Mouse (Mus musculus): ENCODE data around the gene Magt1.
"Not testable (repeated sequence)": the region's sequence is repeated elsewhere in the genome, so short reads cannot be mapped to it uniquely, and the experiment has no call there.

The Magt1 gene

DNA sequence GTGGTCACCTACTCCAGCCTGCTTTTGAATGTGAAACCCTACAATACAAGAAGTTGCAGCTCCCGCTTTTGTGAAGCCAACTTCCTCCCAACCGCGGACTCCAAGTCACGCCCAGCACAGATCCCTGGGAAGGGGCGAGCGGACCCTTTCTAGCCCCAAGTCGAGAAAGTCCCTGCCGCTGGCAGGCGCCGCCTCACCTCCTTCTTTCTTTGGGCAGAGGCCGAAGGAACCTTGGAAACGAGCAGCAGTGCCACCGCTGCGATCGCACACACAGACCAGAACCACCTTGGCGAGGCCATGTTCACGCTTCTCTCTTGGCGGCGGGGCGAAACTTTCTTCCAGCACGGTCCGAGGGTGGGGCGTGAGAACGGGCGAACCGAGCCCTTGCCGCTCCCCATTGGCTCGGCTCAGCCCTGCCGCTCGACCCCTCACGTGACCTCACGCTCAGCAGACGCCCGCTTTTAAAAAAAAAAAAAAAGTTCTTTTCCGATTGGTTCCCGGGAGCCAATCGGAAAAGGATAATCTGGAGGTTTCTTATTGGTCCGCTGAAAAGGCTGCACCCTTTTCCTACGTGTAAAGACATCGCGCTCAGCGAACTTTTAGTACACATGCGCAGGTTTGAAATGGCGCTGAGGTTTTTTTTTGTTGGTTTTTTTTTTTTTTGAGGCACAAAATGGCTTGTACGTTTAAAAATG, at the start of gene Magt1:
TSS of gene Magt1 (minus strand) at position 442 of the 695 bp plus-strand sequence.
- DNase-seq (ENCODE audit: low read depth) = peak; percentile 63

DNA sequence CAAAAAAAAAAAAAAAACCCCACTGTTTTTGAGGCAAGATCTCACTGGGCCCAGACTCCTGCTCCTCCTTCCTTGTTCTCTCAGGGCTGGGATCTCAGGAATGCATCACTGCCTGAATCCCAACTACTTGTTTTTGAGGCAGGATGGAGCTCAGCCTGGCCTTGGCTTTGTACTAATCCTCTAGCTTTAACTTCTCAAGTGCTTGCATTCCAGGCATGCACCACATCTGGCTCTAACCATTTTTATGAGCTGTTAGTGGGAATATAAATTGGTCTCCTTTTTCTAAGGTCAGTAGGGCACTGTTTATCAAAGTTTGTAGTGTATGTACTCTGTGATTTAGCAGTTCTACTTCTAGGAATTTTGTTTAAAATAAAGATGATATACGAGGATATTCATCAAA, 36.5 kb upstream of the Magt1 start:
- DNase-seq (ENCODE audit: low read depth) = no peak

DNA sequence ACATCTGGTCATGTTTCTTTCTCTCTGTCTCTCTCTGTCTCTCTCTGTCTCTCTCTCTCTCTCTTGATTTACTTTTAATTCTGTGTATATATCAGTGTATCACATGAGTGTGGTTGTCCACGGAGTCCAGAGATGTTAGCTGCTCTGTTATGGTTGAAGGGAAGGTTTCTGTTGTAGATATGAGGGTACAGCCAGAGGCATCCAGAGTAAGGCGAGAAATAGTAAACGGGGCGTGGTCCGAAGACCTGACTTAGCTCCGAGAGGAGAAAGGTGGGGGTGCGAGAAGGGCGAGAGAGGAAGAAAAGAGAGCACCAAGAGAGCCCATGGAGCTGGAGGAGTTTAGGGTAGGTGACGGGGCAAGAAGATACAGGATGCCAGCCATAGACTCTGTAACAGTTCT, 34.2 kb upstream of the Magt1 start:
- no peak for DNase-seq (ENCODE audit: low read depth)

DNA sequence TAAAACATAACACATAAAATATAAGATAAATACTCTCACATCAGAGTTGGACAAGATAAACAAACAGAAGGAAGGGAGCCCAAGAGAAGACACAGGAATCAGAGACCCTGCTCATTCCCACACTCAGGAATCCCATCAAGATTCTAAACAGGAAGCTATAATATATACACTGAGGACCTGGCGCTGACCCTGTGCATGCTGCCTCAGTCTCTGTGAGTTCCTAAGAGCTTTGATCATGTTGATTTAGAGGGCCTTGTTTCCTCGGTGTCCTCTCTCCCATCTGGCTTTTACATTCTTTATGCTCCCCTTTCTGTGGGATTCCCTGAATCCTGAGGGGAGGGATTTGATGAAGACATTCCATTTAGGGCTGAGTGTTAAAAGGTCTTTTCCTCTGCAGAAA, 33.7 kb upstream of the Magt1 start:
- DNase-seq (ENCODE audit: low read depth) = no peak

DNA sequence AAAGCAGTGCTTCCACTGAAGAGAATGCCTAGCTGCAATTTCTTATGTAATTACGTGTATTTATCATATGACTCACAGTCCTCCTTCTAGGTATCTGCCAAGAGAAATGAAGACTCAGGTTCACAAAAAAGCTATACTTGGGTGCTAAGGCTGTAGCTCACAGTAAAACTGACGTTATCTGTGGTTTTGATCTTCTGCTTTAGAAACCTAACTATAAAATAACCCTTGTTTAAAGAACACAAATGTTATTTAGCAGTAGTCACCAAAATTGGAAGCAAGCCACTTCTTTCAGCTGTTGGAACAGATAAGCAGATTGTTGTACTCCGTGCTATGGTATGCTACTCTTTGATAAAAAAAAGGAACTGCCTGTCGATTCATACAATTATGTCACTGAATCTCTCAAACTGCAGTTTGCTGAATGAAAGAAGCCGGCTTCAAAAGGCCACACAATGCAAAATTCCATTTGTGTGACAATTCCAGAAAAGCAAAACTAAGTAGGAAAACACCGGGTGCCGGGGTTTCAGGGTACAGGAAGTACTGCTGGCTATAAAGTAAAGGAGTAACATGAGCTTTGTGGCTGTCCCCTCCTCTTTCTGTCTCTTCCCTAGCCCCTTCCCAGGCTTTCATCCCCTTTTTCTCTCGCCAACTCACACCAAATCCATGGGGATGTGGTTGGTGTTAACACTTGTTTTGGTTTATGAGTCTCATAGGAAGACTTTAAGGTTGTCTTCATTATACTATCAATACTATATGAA, 32.3 kb upstream of the Magt1 start:
- peak; percentile 44 for DNase-seq (ENCODE audit: low read depth)

DNA sequence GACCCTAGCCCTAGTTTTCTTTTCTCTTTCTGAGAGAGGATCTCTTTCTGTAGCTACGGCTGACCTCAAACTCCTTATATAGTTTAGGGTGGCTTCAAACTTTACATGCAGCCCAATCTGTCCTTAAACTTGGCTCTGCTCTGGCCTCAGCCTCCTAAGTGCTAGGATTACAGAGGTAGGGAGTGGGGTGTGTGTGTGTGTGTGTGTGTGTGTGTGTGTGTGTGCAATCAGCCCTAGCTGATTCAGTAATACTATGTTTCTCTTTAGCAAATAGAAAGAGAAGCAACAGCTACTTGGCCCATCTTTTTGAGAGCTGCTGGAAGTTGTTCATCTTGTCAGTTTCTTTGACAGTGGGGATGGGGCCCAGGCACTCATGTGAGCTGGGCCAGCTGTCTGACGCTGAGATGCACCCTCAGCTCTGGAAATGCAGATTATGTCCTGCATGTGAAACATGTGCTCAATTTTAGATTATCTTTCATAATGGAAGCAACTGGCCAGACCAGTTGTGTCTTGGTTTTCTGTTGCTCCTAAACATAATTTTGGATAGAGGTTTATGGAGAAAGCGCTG, 25.6 kb upstream of the Magt1 start:
- DNase-seq (ENCODE audit: low read depth) = no peak

DNA sequence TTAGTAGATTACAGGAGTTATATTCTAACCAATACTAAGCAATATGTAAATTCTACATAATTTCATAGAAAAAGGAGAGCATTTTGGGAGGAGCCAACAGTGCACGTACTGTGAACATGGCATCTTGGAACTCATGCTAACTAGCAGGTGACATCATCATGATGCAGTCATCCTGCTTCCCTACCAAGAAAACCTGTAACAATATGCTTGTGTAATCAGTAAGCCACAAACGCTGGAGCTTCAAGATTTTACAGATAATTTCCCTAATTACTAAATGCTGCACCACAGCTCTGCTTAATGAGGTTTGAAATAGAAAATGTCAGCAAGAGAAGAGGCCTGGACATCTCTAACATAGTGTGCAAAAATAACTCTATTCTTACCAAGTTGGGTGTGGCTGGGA, 24.0 kb upstream of the Magt1 start:
- no peak for DNase-seq (ENCODE audit: low read depth)

DNA sequence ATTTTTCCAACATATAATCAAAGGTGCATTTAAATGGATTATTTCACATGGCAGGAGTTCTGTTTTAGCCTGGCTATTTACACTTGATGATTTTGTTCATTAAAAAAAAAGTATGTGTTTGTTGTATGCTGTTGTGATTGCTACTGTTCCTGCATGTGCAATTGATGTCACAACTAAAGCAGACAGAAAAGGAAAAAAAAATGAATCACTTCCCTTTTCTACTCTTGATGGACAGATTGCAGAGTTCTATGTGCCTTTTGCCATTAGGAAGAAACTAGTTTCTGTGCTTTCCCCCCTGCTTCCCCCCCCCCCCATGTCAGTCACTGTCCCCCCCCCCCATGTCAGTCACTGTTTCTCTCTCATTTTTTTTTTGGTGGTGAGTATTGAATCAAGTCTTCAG, 19.4 kb upstream of the Magt1 start:
- no peak for DNase-seq (ENCODE audit: low read depth)

DNA sequence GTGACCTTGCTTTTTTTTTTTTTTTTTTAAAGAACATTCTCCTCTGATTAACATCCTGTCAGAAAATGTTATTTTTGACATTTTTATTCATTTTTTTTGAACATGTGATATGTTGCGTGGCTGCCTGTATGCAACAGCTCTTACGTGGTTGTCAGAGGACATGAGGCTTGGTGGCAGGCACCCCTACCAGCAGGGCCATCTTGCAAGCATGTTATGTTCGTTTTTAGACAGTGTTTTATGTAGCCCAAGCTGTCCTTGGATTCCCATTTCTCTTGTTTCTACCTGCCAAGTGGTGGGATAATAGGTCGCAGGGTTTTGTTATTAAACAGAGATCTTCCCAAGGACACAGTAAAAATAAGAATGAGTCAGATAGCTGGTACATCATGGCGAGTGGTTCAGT, 18.5 kb upstream of the Magt1 start:
- no peak for DNase-seq (ENCODE audit: low read depth)

DNA sequence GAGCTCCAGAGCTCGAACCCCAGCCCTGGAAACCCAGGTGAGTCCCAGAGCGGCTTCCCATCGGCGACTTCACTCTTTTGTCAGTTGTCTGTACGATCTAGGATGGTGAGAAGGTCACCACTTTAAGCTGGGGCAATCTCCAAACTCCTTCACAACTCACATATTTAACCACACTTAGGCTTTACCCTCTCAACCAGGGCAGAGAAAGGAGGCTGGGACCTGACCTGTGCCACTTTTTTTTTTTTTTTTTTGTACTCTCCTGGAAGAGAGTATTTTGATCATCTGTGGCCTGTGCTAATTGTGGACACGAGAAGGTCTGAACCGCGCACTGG, 15.6 kb upstream of the Magt1 start:
- DNase-seq (ENCODE audit: low read depth) = no peak

DNA sequence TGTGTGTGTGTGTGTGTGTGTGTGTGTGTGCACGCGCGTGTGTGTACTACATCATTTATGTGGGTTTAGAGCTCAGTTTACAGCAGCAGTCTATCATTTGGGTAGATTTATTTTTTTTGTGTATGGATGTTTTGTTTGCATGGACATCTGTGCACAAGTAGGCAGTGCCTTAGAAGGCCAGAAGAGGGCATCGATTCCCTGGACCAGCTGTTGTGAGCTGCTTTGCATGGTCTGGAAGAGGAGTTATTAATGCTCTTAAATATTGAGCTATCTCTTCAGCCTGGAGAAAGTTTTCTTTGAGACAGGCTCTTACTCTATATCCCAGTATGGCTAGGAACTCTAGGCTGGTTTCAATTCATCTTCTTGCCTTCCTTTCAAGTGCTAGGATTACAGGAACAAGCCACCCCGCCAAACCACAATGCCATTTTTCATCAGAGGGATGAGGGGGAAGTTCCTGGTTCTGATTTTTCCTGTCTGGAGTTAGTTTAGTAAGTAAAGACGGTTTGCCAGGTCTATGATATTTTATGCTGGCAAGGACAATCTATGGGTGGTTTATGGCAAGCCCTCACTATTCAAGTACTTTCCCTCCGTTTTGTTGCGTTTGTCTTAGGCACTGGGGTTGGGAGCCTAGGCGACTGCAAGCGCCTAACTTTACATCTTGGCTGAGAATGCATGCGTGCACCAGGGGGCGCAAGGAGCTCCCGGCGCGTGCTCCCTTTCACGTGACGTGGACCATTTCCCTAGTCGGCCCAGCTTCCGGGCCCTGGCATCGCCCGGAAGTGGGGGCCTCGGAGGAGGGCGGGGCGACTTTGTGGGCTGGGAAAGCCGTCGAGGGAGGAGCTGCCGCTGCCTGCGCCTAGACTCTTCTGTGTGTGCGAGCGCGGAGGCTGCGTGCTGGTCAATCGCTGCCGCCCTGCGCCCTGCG, 15.0 kb upstream of the Magt1 start, which contains the start of gene Atp7a:
TSS of gene Atp7a (plus strand) at position 859 of the 925 bp plus-strand sequence.
- DNase-seq (ENCODE audit: low read depth) = peak; percentile 84

DNA sequence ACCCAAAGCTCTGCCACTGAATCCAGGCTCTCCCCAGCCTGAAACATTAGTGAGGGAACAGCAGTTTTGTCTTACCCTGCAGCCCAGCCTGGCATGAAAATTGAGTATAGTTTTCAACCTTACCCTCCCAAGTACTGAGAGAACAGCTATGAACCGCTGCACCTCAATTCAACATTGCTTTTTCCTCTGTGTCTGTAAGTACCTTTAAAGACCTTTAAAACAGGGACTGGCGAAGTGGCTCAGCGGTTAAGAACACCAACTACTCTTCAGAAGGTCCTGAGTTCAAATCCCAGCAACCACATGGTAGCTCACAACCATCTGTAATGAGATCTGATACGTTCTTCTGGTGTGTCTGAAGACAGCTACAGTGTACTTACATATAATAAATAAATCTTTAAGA, 5.8 kb upstream of the Magt1 start:
- no peak for DNase-seq (ENCODE audit: low read depth)

DNA sequence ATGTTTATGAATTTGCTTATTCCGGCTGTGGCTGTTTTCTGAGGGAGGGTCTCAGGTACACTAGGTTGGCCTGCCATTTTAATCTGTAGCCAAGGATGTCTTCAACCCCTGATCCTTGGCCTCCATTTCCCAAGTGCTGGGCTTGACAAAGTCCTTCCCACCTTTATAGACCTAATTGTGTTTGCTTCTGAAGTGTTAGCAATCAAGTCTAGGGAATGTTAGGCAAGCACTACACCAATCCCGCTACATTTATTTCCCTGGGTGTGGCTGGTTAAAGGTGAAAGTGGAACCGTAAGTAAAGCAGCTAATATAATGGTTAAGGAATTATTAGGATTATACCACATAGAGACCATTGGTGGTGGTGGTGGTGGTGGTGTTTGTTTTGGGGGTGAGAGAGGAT, 5.4 kb upstream of the Magt1 start:
- no peak for DNase-seq (ENCODE audit: low read depth)

DNA sequence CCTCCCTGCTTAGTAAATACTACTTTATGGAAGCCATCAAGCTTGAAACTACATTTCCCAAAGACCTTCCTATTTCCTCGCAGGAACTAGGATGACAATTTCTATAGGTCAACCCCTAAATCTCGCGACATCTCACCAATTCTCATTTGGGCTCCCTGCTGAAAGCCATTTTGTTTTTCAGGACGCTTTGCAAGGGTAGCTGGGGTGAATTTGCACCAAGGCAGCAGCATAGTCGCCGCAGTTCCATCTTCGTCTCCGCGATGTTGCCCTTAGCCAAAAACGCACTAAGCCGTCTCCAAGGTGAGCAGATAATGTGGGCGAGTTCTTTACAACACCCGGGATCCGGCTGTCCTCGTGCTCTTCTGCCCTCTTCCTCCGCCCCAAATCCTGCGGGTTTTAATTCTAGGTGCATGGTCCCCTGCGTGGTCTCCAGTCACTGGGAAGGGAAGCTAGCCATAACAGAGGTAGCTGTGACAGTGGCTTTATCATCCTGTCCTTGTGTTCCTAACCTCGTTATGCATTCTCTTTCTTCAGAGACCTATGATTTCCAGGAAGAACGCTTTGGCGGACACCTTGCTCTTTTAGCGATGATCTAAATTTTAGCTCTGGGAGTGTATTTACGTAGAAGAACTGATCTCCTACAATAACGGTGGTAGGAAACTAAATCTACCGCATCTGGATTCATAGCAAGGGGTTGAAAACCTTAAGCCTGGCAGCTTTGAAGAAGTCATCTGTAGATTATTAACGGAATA, 4.0 kb upstream of the Magt1 start, which contains the start of gene Cox7b:
TSS of gene Cox7b (plus strand) at position 130 of the 752 bp plus-strand sequence.
- DNase-seq (ENCODE audit: low read depth) = peak; percentile 84

DNA sequence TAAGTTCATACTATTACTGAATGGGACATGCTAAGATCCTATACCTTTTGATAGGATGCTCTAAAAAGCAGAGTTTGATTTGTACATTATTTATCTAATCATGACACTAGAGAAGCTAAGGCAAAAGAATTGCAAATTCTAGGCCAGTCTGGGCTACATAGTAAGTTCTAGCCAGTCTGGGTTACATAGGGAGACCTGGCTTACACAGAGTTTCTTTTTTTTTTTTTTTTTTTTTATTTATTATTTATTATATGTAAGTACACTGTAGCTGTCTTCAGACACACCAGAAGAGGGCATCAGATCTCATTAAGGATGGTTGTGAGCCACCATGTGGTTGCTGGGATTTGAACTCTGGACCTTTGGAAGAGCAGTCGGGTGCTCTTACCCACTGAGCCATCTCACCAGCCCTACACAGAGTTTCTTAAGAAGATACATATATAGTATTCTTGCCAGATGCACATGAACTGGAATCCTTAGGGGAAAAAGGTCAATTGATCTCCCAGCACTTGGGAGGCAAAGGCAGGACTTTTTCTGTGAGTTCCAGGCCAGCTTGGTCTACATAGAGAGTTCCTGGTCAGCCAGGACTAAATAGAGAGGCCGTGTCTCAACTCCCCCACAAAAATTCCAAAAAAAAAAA, 3.2 kb upstream of the Magt1 start:
- not testable (repeated sequence) for DNase-seq (ENCODE audit: low read depth)

DNA sequence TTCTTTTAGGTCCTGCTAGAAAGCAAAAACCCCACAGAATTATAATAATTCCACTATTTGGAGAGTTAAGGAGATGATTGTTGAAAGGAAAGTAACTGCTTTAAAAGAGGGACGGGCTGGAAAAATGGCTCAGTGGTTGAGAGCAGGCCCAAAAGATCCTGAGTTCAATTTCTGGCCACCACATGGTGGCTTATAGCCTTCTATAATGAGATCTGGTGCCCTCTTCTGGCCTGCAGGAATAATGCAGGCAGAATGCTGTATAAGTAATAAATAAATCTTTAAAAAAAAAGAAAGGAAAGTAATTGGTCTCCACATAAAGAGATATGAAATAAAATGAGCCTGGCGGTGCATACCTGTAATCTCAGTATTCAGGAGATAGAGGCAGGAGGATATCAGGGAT, 1.5 kb upstream of the Magt1 start:
- DNase-seq (ENCODE audit: low read depth) = no peak

DNA sequence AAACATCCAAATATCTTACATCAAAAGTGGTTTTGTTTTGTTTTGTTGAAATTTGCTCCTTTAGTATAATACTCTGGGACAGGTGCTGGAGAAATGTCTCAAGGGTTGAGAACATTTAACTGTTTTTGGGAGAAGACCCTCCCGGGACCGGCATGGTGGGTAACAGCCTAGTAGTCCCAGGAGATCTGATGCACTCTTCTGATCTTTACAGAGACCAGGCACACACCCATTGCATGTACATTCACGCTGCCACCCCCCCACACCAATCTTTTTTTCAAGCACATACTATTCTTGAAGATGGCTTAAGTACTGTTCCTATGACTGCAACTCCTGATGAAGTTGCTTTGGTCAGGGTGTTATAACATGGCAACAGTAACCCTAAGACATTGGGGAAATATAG, 853 bp upstream of the Magt1 start:
- no peak for DNase-seq (ENCODE audit: low read depth)

DNA sequence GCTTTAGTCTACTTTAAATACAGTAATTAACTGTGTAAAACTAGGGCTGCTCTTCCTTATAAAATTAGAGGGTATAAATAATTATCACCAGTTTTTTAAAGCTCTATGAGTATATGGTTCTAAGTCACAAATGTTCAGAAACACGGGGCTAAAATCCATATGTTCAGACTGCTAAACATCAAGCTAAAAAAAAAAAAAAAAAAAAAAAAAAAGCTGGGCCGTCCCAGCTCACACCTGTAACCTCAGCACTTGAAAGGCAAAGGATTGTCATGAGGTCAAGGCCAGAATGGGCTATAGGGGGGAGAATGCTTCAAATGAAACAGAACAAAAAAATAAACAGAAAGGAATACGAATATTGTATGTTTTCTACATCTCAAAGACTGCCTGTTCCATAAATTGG, 944 bp downstream of the Magt1 start:
- no peak for DNase-seq (ENCODE audit: low read depth)

DNA sequence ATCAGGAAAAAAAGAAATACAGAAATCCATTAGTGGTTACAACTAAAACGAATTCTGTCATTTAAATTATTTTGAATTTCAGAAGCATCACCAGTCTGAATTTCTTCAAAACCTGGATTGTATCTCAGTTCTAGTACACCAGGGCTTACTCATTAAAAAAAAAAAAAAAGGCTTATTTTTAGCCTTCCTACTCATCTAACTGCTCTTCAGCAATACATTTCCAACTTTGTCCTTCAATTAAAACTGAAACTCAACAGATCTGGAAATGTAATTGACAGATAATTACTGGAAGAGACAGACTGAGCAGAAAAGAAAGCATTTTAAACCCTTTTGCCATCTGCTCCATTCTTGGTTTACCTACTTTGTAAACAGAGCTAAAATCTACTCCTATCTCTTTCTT, 10.1 kb downstream of the Magt1 start:
- no peak for DNase-seq (ENCODE audit: low read depth)

DNA sequence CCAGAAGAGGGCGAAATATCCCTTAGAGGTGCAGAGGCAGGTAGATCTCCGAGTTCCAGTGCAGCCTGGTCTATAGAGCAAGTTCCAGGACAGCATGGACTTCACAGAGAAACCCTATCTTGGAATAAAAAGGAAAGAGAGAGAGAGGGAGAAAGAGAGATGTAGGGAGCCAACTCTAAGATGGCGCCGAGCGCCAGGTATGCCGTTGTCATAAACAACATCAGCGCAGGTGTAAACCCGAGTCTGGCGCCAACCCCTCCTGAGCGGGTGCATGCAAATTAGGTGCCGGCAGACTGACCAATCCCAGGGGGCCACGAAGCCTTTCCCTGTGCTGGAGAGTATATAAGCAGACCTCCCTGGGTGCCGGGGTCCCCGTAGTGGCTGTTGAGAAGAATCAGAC, 54.6 kb downstream of the Magt1 start:
- not testable (repeated sequence) for DNase-seq (ENCODE audit: low read depth)

DNA sequence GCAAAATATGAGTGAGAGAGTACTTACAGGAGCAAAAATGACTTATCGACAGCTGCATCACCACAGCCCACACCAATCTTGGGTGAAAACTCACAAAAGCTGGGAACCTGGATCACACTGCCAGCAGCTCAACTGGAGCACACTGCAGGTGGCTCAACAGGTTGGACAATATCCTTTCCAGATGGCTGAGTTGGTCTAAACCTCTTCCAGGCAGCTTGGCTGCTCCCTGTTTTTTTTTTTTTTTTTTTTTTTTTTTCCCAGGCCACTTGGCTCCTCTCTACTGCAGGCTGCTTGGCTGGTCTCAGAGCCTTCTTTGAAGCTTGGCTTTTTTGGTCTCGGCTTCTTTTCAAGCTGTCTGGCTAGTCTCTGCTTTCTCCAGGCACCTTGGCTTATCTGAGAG, 57.7 kb downstream of the Magt1 start:
- no peak for DNase-seq (ENCODE audit: low read depth)
